Mouse (Mus musculus): ENCODE data around the gene Ifnb1. TPM values are rescaled to one million over a fixed set of nuclear protein-coding genes. Genes with fewer than 3 reads are reported as not detected.
"Not testable (repeated sequence)": the region's sequence is repeated elsewhere in the genome, so short reads cannot be mapped to it uniquely, and the experiment has no call there.

Ifnb1 gene
- polyA plus RNA-seq (2015; fragmentation: Nextera tagmentation; extraction: Ambion mirVana): not detected in 2 replicates

GRCm38 (mm10) chr4:88522674-88523073 is at the start of gene Ifnb1:
Ifnb1 (minus strand) TSS chr4:88522774.
- Histone ChIP-seq H3K4me3 (no peak within 1 kb of the TSS), H3K27ac (no peak within 1 kb of the TSS), H3K36me3 (no peaks in the 10 kb centered on the region), H3K4me2 (no peak within 1 kb of the TSS), H3K27me3 (no peaks in the 10 kb centered on the region), H3K4me1 (no peaks in the 10 kb centered on the region), H3K9ac (no peak within 1 kb of the TSS), H3K9me3 (no peaks in the 10 kb centered on the region)
- WGBS: 86% methylated on average over 4 of the region's 4 CpGs
- no peak for ATAC-seq (ENCODE audit: insufficient number of reproducible peaks, low FRiP score, low TSS enrichment, low read depth)

- Histone ChIP-seq H3K36me3 (no peaks in the 10 kb centered on the region), H3K4me2 (no peak within 1 kb of the TSS), H3K9me3 (no peaks in the 10 kb centered on the region), H3K27me3 (no peaks in the 10 kb centered on the region), H3K4me1 (no peaks in the 10 kb centered on the region), H3K27ac (no peak within 1 kb of the TSS), H3K9ac (no peak within 1 kb of the TSS), H3K4me3 (no peak within 1 kb of the TSS)
- WGBS: 71% methylated on average over 1 of the region's 1 CpGs
- no peak for ATAC-seq (ENCODE audit: insufficient number of reproducible peaks, low FRiP score, low TSS enrichment, low read depth)
Observed at GRCm38 (mm10) chr4:88571698-88572097, 49.1 kb upstream of the Ifnb1 start, which contains the start of gene Ifna14. Ifna14 (minus strand) TSS chr4:88571798.

- H3K4me2 ChIP-seq: no peak overlapping the region
- H3K9ac ChIP-seq: no peak overlapping the region
- H3K36me3 ChIP-seq: no peaks in the 10 kb centered on the region
- no peaks in the 10 kb centered on the region for H3K9me3 ChIP-seq
- no peak for ATAC-seq (ENCODE audit: insufficient number of reproducible peaks, low FRiP score, low TSS enrichment, low read depth)
- WGBS: 84% methylated on average over 1 of the region's 1 CpGs
- no peak overlapping the region for H3K4me3 ChIP-seq
- H3K27me3 ChIP-seq: no peaks in the 10 kb centered on the region
- H3K27ac ChIP-seq: no peak overlapping the region
- H3K4me1 ChIP-seq: no peaks in the 10 kb centered on the region
Observed at GRCm38 (mm10) chr4:88561791-88562190, 39.2 kb upstream of the Ifnb1 start.

GRCm38 (mm10) chr4:88558145-88558544 is 35.6 kb upstream of the Ifnb1 start, which contains the start of gene Ifna15:
Ifna15 (minus strand) TSS chr4:88558245.
- H3K9ac ChIP-seq; ATAC-seq (ENCODE audit: insufficient number of reproducible peaks, low FRiP score, low TSS enrichment, low read depth): not testable (repeated sequence)

GRCm38 (mm10) chr4:88550161-88550945 is 27.8 kb upstream of the Ifnb1 start:
- 29% methylated on average over 22 of the region's 22 CpGs for WGBS
- Histone ChIP-seq H3K4me2 (peak overlapping the region; percentile 44), H3K27me3 (no peaks in the 10 kb centered on the region), H3K9me3 (no peaks in the 10 kb centered on the region), H3K4me1 (peaks cover 4% of the 10 kb centered on the region; the same call in 1 of the 2 replicates), H3K27ac (no peak overlapping the region), H3K9ac (0 out of 2 replicates have a peak overlapping the region, but pooled peaks have one; percentile 14), H3K36me3 (no peaks in the 10 kb centered on the region), H3K4me3 (peak overlapping the region; percentile 24)
- no peak for ATAC-seq (ENCODE audit: insufficient number of reproducible peaks, low FRiP score, low TSS enrichment, low read depth)

More at GRCm38 (mm10) chr4:88558145-88558544, 35.6 kb upstream of the Ifnb1 start, which contains the start of gene Ifna15:
- not testable (repeated sequence) for H3K36me3 ChIP-seq, H3K9me3 ChIP-seq, H3K27me3 ChIP-seq, H3K4me1 ChIP-seq, H3K4me3 ChIP-seq, H3K27ac ChIP-seq, H3K4me2 ChIP-seq

GRCm38 (mm10) chr4:88547986-88548385 is 25.4 kb upstream of the Ifnb1 start:
- Histone ChIP-seq H3K27me3 (no peaks in the 10 kb centered on the region), H3K27ac (no peak overlapping the region), H3K9me3 (no peaks in the 10 kb centered on the region), H3K4me3 (no peak overlapping the region), H3K4me2 (no peak overlapping the region), H3K36me3 (no peaks in the 10 kb centered on the region), H3K4me1 (peaks cover 4% of the 10 kb centered on the region; the same call in 1 of the 2 replicates), H3K9ac (no peak overlapping the region)
- 84% methylated on average over 1 of the region's 1 CpGs for WGBS
- ATAC-seq (ENCODE audit: insufficient number of reproducible peaks, low FRiP score, low TSS enrichment, low read depth): no peak

GRCm38 (mm10) chr4:88543649-88544234 is 21.2 kb upstream of the Ifnb1 start:
- 51% methylated on average over 2 of the region's 2 CpGs for WGBS
- H3K27me3 ChIP-seq: no peaks in the 10 kb centered on the region
- H3K4me1 ChIP-seq: no peaks in the 10 kb centered on the region
- H3K4me3 ChIP-seq: no peak overlapping the region
- no peaks in the 10 kb centered on the region for H3K36me3 ChIP-seq
- ATAC-seq (ENCODE audit: insufficient number of reproducible peaks, low FRiP score, low TSS enrichment, low read depth): no peak
- no peaks in the 10 kb centered on the region for H3K9me3 ChIP-seq
- no peak overlapping the region for H3K27ac ChIP-seq
- no peak overlapping the region for H3K9ac ChIP-seq
- H3K4me2 ChIP-seq: no peak overlapping the region

- 75% methylated on average over 12 of the region's 12 CpGs for WGBS
- H3K9ac ChIP-seq: no peak overlapping the region
Observed at GRCm38 (mm10) chr4:88537328-88537727, 14.8 kb upstream of the Ifnb1 start.

GRCm38 (mm10) chr4:88536640-88537039 is 14.1 kb upstream of the Ifnb1 start:
- Histone ChIP-seq H3K4me2 (no peak overlapping the region), H3K4me3 (no peak overlapping the region), H3K9ac (no peak overlapping the region), H3K36me3 (no peaks in the 10 kb centered on the region), H3K27ac (no peak overlapping the region), H3K27me3 (no peaks in the 10 kb centered on the region), H3K4me1 (no peaks in the 10 kb centered on the region), H3K9me3 (no peaks in the 10 kb centered on the region)
- ATAC-seq (ENCODE audit: insufficient number of reproducible peaks, low FRiP score, low TSS enrichment, low read depth): no peak
- 63% methylated on average over 7 of the region's 7 CpGs for WGBS

More at GRCm38 (mm10) chr4:88537328-88537727, 14.8 kb upstream of the Ifnb1 start:
- no peaks in the 10 kb centered on the region for H3K36me3 ChIP-seq
- no peak overlapping the region for H3K4me3 ChIP-seq
- no peaks in the 10 kb centered on the region for H3K9me3 ChIP-seq
- no peaks in the 10 kb centered on the region for H3K4me1 ChIP-seq
- no peak overlapping the region for H3K4me2 ChIP-seq
- no peaks in the 10 kb centered on the region for H3K27me3 ChIP-seq
- no peak for ATAC-seq (ENCODE audit: insufficient number of reproducible peaks, low FRiP score, low TSS enrichment, low read depth)
- no peak overlapping the region for H3K27ac ChIP-seq

GRCm38 (mm10) chr4:88535742-88536141 is 13.2 kb upstream of the Ifnb1 start:
- no peak overlapping the region for H3K27ac ChIP-seq
- WGBS: 92% methylated on average over 1 of the region's 1 CpGs
- no peak for ATAC-seq (ENCODE audit: insufficient number of reproducible peaks, low FRiP score, low TSS enrichment, low read depth)
- H3K27me3 ChIP-seq: no peaks in the 10 kb centered on the region
- H3K9me3 ChIP-seq: no peaks in the 10 kb centered on the region
- H3K9ac ChIP-seq: no peak overlapping the region
- H3K36me3 ChIP-seq: no peaks in the 10 kb centered on the region
- H3K4me2 ChIP-seq: no peak overlapping the region
- H3K4me1 ChIP-seq: no peaks in the 10 kb centered on the region
- H3K4me3 ChIP-seq: no peak overlapping the region

GRCm38 (mm10) chr4:88534903-88535302 is 12.3 kb upstream of the Ifnb1 start:
- H3K4me1 ChIP-seq: no peaks in the 10 kb centered on the region
- H3K27me3 ChIP-seq: no peaks in the 10 kb centered on the region
- H3K36me3 ChIP-seq: no peaks in the 10 kb centered on the region
- 79% methylated on average over 1 of the region's 1 CpGs for WGBS
- H3K9me3 ChIP-seq: no peaks in the 10 kb centered on the region
- H3K4me2 ChIP-seq: no peak overlapping the region
- ATAC-seq (ENCODE audit: insufficient number of reproducible peaks, low FRiP score, low TSS enrichment, low read depth): no peak
- no peak overlapping the region for H3K9ac ChIP-seq
- no peak overlapping the region for H3K27ac ChIP-seq
- H3K4me3 ChIP-seq: no peak overlapping the region

- no peak for ATAC-seq (ENCODE audit: insufficient number of reproducible peaks, low FRiP score, low TSS enrichment, low read depth)
- no peak overlapping the region for H3K9ac ChIP-seq
- no peak overlapping the region for H3K27ac ChIP-seq
- 91% methylated on average over 2 of the region's 2 CpGs for WGBS
- H3K9me3 ChIP-seq: no peaks in the 10 kb centered on the region
- no peak overlapping the region for H3K4me3 ChIP-seq
- H3K4me1 ChIP-seq: no peaks in the 10 kb centered on the region
- no peak overlapping the region for H3K4me2 ChIP-seq
- H3K27me3 ChIP-seq: no peaks in the 10 kb centered on the region
- no peaks in the 10 kb centered on the region for H3K36me3 ChIP-seq
Observed at GRCm38 (mm10) chr4:88533499-88533898, 10.9 kb upstream of the Ifnb1 start.

Data from limb, embryonic 15.5 days (tissue).